Mouse (Mus musculus): ENCODE measurements around the gene Mt1. TPM values are rescaled to one million over a fixed set of nuclear protein-coding genes. Genes with fewer than 3 reads are reported as not detected.

Gene Mt1
- 1.6 TPM for polyA plus RNA-seq (2017; shearing (Covaris generic))

GRCm38 (mm10) chr8:94178857-94179712 is at the start of gene Mt1:
Mt1 (plus strand) TSS chr8:94179082.

GRCm38 (mm10) chr8:94136933-94137332 is 41.9 kb upstream of the Mt1 start, which contains the start of gene Mt4:
Mt4 (plus strand) TSS chr8:94137197.

GRCm38 (mm10) chr8:94152513-94153300 is 26.2 kb upstream of the Mt1 start, which contains the start of gene Mt3:
Mt3 (plus strand) TSS chr8:94152607.

GRCm38 (mm10) chr8:94172075-94172808 is 6.6 kb upstream of the Mt1 start, which contains the start of gene Mt2:
Mt2 (plus strand) TSS chr8:94172664.

GRCm38 (mm10) chr8:94214252-94215173 is 35.6 kb downstream of the Mt1 start, which contains the start of gene Nup93:
Nup93 (plus strand) TSS chr8:94214564.

Other genes starting within 250 kb of the Mt1 start
- gene Amfr, start 166.2 kb upstream of the Mt1 start, polyA plus RNA-seq (2017; shearing (Covaris generic)) = 155 TPM
- gene Nudt21, start 142.1 kb upstream of the Mt1 start, polyA plus RNA-seq (2017; shearing (Covaris generic)) = 114 TPM
- 16.7 TPM for gene Ogfod1, start 141.9 kb upstream of the Mt1 start, polyA plus RNA-seq (2017; shearing (Covaris generic))
- gene Bbs2, start 80.2 kb upstream of the Mt1 start, polyA plus RNA-seq (2017; shearing (Covaris generic)) = 9.0 TPM
- not detected for gene Mt4, start 41.9 kb upstream of the Mt1 start, polyA plus RNA-seq (2017; shearing (Covaris generic))
- not detected for gene Mt3, start 26.5 kb upstream of the Mt1 start, polyA plus RNA-seq (2017; shearing (Covaris generic))
- 1.3 TPM for gene Mt2, start 6.4 kb upstream of the Mt1 start, polyA plus RNA-seq (2017; shearing (Covaris generic))
- gene Nup93, start 35.5 kb downstream of the Mt1 start, polyA plus RNA-seq (2017; shearing (Covaris generic)) = 40.6 TPM
- gene Slc12a3, start 150.1 kb downstream of the Mt1 start, polyA plus RNA-seq (2017; shearing (Covaris generic)) = 0.32 TPM
- gene Herpud1, start 207.4 kb downstream of the Mt1 start, polyA plus RNA-seq (2017; shearing (Covaris generic)) = 129 TPM

Measured in CD4-positive, CD25-positive, alpha-beta regulatory T cell (primary cell).